Mouse (Mus musculus): ENCODE measurements at regions not wholly inside any gene's neighbourhood (a gene's known extent, or its start where the extent isn't known, plus 50 kb on each side); places are given as distances from the start of the nearest gene placed in this dataset.
A peak's percentile ranks its signal among the peaks of the same experiment; 100 is the strongest.

- DNase-seq (ENCODE audit: extremely low read depth): no peak
- TF ChIP-seq USF1 (IDR thresholded peaks at IDR 0.05; ENCODE audit: low read depth, low read length) (no peak), KAT2A (IDR thresholded peaks at IDR 0.05; ENCODE audit: insufficient replicate concordance, low read length) (no peak), ELF1 (IDR thresholded peaks at IDR 0.05; ENCODE audit: low read depth, low read length) (no peak), ZKSCAN1 (IDR thresholded peaks at IDR 0.05; ENCODE audit: borderline replicate concordance, low read depth, low read length) (no peak), GABPA (IDR thresholded peaks at IDR 0.05; ENCODE audit: insufficient replicate concordance, low read depth, low read length) (no peak), TCF12 (IDR thresholded peaks at IDR 0.05; ENCODE audit: low read depth, low read length) (no peak), E2F4 (IDR thresholded peaks at IDR 0.05; ENCODE audit: insufficient replicate concordance, low read depth, low read length) (no peak), RCOR1 (conservative IDR thresholded peaks at IDR 0.05; ENCODE audit: low read depth, low read length) (no peak), USF2 (conservative IDR thresholded peaks at IDR 0.05; ENCODE audit: low read depth, low read length) (no peak), MAFK (IDR thresholded peaks at IDR 0.05; ENCODE audit: insufficient replicate concordance, low read length) (no peak), MAX (IDR thresholded peaks at IDR 0.05; ENCODE audit: low read length) (no peak), BHLHE40 (IDR thresholded peaks at IDR 0.05; ENCODE audit: low read depth, low read length) (no peak), EP300 (IDR thresholded peaks at IDR 0.05; ENCODE audit: low read length) (no peak), RAD21 (IDR thresholded peaks at IDR 0.05; ENCODE audit: low read depth, low read length) (no peak), MXI1 (IDR thresholded peaks at IDR 0.05; ENCODE audit: low read depth, low read length) (no peak), POLR2A (IDR thresholded peaks at IDR 0.05; ENCODE audit: low read depth, low read length) (no peak), CHD1 (IDR thresholded peaks at IDR 0.05; ENCODE audit: low read depth, low read length) (no peak), ETS1 (conservative IDR thresholded peaks at IDR 0.05; ENCODE audit: low read depth, low read length) (no peak), JUND (conservative IDR thresholded peaks at IDR 0.05; ENCODE audit: low read depth, low read length) (no peak)
- Histone ChIP-seq H3K9me3 (replicated peaks; ENCODE audit: low read length) (no peaks in the 10 kb centered on the region), H3K4me1 (ENCODE audit: control insufficient read depth in 1 of 2, insufficient read depth in 2 of 2) (peaks cover 20 to 49% of the 10 kb centered on the region in 2 experiments), H3K9ac (ENCODE audit: insufficient read depth, low read depth) (no peak overlapping the region), H3K27me3 (replicated peaks) (no peaks in the 10 kb centered on the region), H3K4me2 (ENCODE audit: insufficient read depth, low read depth, poor library complexity, severe bottlenecking) (no peak overlapping the region), H3K36me3 (replicated peaks in 1 of 2; ENCODE audit: control insufficient read depth in 1 of 2, insufficient read depth in 1 of 2, low read length in 1 of 2) (no peaks in the 10 kb centered on the region), H3K79me2 (replicated peaks; ENCODE audit: control insufficient read depth, extremely low read depth, insufficient read depth, poor library complexity, severe bottlenecking) (no peaks in the 10 kb centered on the region), H3K4me3 (replicated peaks in 1 of 3; ENCODE audit: low read depth in 2 of 3, low read length in 2 of 3, poor library complexity in 1 of 3) (no peak overlapping the region), H3K27ac (ENCODE audit: insufficient read depth, low read depth) (no peak overlapping the region)
- in situ Hi-C loops (cut with MboI; ENCODE audit: low pct_ligation_motif_present, low pct_unique_long_range_greater_than_20kb, low sequenced_read_pairs) (no loop called here), dilution Hi-C loops (cut with MboI; ENCODE audit: extremely low pct_ligation_motif_present, extremely low pct_unique_long_range_greater_than_20kb, low sequenced_read_pairs) (no loop called here)
These were observed 56.3 kb upstream of the Chd2 start for GRCm38 (mm10) chr7:73597968-73598367.

DNA sequence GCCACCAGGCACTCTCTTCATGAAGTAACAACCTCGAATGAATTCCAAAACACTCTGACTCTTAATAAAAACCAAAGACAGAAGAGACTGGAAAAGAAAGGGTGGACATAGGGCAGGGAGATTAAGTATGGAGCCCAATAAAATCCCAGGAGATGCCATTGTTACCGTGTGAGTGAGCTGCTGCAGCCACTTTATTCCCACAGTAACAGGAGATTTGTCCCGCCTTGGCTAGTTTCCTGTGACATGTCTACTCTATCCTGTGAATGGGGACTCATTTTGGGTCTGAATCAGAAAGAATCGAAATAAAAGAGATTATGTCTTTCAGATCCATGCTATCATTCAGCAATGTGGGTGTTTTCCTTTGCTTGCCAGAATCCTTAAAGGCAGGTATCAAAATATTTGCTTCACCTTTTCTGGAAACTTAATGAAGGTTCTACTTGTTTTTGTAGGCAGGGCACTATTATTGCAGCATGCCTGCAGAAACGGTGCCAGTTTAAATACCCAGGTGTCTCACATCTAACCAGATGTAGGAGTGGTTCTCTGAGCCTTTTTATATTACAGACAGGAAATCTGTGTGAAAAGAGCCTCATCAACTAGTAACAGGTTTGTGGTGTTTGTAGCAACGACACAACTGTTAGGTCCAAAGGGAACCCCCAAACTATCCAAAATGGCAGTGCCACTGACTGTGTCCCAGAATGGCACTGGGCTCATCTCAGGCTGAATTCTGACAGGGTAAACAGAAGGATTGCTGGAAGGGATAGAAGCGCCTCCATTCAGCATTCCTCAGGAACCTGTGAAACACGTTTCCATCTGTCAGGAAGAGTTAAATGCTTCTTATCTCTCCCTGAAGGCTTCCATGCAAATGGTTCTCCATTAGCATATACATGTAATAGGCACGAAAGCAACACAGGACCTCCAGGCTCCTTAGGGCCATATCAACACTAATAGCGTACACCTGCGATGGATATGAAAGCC lies 55.5 kb upstream of the Chd2 start:
- TF ChIP-seq RCOR1 (conservative IDR thresholded peaks at IDR 0.05; ENCODE audit: low read depth, low read length): no peak
- TF ChIP-seq MXI1 (IDR thresholded peaks at IDR 0.05; ENCODE audit: low read depth, low read length): no peak
- TF ChIP-seq NRF1 (IDR thresholded peaks at IDR 0.05; ENCODE audit: low read depth, low read length): no peak
- TF ChIP-seq MEF2A (IDR thresholded peaks at IDR 0.05; ENCODE audit: borderline replicate concordance, low read depth, low read length): no peak
- no peak for TF ChIP-seq ZKSCAN1 (IDR thresholded peaks at IDR 0.05; ENCODE audit: borderline replicate concordance, low read depth, low read length)
- TF ChIP-seq JUN (IDR thresholded peaks at IDR 0.05; ENCODE audit: insufficient read depth, low read depth, low read length): no peak
- TF ChIP-seq JUND (conservative IDR thresholded peaks at IDR 0.05; ENCODE audit: low read depth, low read length): no peak
- no peak for TF ChIP-seq MAFK (IDR thresholded peaks at IDR 0.05; ENCODE audit: insufficient replicate concordance, low read length)
- TF ChIP-seq UBTF (IDR thresholded peaks at IDR 0.05; ENCODE audit: low read depth, low read length): no peak
- no peak for TF ChIP-seq RAD21 (IDR thresholded peaks at IDR 0.05; ENCODE audit: low read depth, low read length)
- TF ChIP-seq MAZ (IDR thresholded peaks at IDR 0.05; ENCODE audit: low read depth, low read length): no peak
- no peak for TF ChIP-seq PAX5 (IDR thresholded peaks at IDR 0.05; ENCODE audit: low read length)
- TF ChIP-seq ZC3H11A (IDR thresholded peaks at IDR 0.05; ENCODE audit: low read depth, low read length): no peak
- TF ChIP-seq EP300 (IDR thresholded peaks at IDR 0.05; ENCODE audit: low read length): no peak
- no peak for TF ChIP-seq MYC (IDR thresholded peaks at IDR 0.05; ENCODE audit: low read depth, low read length)
- TF ChIP-seq POLR2A (IDR thresholded peaks at IDR 0.05; ENCODE audit: low read depth, low read length): no peak
- no peak for TF ChIP-seq BHLHE40 (IDR thresholded peaks at IDR 0.05; ENCODE audit: low read depth, low read length)
- Histone ChIP-seq H3K79me2 (replicated peaks; ENCODE audit: control insufficient read depth, extremely low read depth, insufficient read depth, poor library complexity, severe bottlenecking) (no peaks in the 10 kb centered on the region), H3K4me1 (ENCODE audit: control insufficient read depth in 1 of 2, insufficient read depth in 2 of 2) (peaks cover 18 to 43% of the 10 kb centered on the region in 2 experiments), H3K9ac (ENCODE audit: insufficient read depth, low read depth) (peak overlapping the region; percentile 81), H3K9me3 (replicated peaks; ENCODE audit: low read length) (no peaks in the 10 kb centered on the region), H3K36me3 (replicated peaks in 1 of 2; ENCODE audit: control insufficient read depth in 1 of 2, insufficient read depth in 1 of 2, low read length in 1 of 2) (no peaks in the 10 kb centered on the region), H3K27ac (ENCODE audit: insufficient read depth, low read depth) (peak overlapping the region; percentile 98), H3K4me3 (replicated peaks in 1 of 3; ENCODE audit: low read depth in 2 of 3, low read length in 2 of 3, poor library complexity in 1 of 3) (no peak overlapping the region), H3K4me2 (ENCODE audit: insufficient read depth, low read depth, poor library complexity, severe bottlenecking) (peak overlapping the region; percentile 82), H3K27me3 (replicated peaks) (no peaks in the 10 kb centered on the region)
- dilution Hi-C loops (cut with MboI; ENCODE audit: extremely low pct_ligation_motif_present, extremely low pct_unique_long_range_greater_than_20kb, low sequenced_read_pairs): no loop called here
- DNase-seq (ENCODE audit: extremely low read depth): no peak
- in situ Hi-C loops (cut with MboI; ENCODE audit: low pct_ligation_motif_present, low pct_unique_long_range_greater_than_20kb, low sequenced_read_pairs): no loop called here

All from CH12.LX (cell line).